Mouse (Mus musculus) liver, embryonic 12.5 days (tissue): ENCODE measurements at regions not wholly inside any gene's neighbourhood (a gene's known extent, or its start where the extent isn't known, plus 50 kb on each side); places are given as distances from the start of the nearest gene placed in this dataset.

ENCODE experiments used
- ATAC-seq: fragments of 200-750 bp; cut with Nextera tagmentation; 2 replicates; pipeline ENCODE4 v1.8.0; 2017; ENCODE audit warnings: moderate number of reproducible peaks, mild to moderate bottlenecking, moderate library complexity
- H3K27ac ChIP-seq: fragments of 300-500 bp; sonication (generic); 2 replicates; pipeline ENCODE4 v1.5.1; 2016; ENCODE audit warnings: mild to moderate bottlenecking
- H3K27me3 ChIP-seq: fragments of 300-500 bp; sonication (generic); replicated peaks from 2 replicates; pipeline ENCODE4 v1.6.1; 2016; ENCODE audit warnings: mild to moderate bottlenecking, moderate library complexity
- H3K36me3 ChIP-seq: fragments of 300-500 bp; sonication (generic); 2 replicates; pipeline ENCODE4 v1.6.1; 2016; ENCODE audit warnings: mild to moderate bottlenecking, moderate library complexity
- H3K4me1 ChIP-seq: fragments of 300-500 bp; sonication (generic); 2 replicates; pipeline ENCODE4 v1.6.1; 2016
- H3K4me2 ChIP-seq: fragments of 300-500 bp; sonication (generic); 2 replicates; pipeline ENCODE4 v1.6.1; 2016; ENCODE audit warnings: mild to moderate bottlenecking, moderate library complexity
- H3K4me3 ChIP-seq: fragments of 300-500 bp; sonication (generic); 2 replicates; pipeline ENCODE4 v1.5.1; 2016; ENCODE audit warnings: mild to moderate bottlenecking, moderate library complexity
- H3K9ac ChIP-seq: fragments of 300-500 bp; sonication (generic); 2 replicates; pipeline ENCODE4 v1.6.1; 2016; ENCODE audit warnings: mild to moderate bottlenecking, moderate library complexity
- H3K9me3 ChIP-seq: fragments of 300-500 bp; sonication (generic); replicated peaks from 2 replicates; pipeline ENCODE4 v1.6.1; 2016; ENCODE audit warnings: mild to moderate bottlenecking, moderate library complexity
- WGBS: fragments of 180-500 bp; shearing (Covaris S2); methylation state at CpG from one replicate; pipeline ENCODE4 v1.1.7; 2016; ENCODE audit not compliant: insufficient replicate concordance; 5-methylcytosine and 5-hydroxymethylcytosine counted together

DNA sequence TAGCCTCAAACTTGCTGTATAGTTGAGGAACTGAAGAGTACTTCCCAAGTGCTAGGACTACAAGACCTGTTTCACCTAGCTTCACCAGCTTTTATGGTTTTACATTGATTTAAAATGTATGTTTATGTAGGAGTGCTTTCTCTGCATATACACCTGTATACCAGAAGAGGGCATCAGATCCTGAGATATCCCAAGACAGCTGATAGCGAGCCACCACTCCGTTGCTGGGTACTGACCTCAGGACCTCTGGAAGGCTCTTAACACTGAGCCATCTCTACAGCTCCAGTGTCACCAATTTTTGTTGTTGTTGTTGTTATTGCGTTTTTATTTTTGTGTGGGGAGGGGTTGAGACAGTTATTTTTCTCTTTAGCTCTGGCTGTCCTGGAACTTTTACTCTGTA, 55.9 kb upstream of the Ddx3x start:
- no peaks in the 10 kb centered on the region for H3K9me3 ChIP-seq
- ATAC-seq = no peak
- H3K9ac ChIP-seq = no peak overlapping the region
- H3K4me1 ChIP-seq = peaks cover 3% of the 10 kb centered on the region; the same call in 1 of the 2 replicates
- H3K27me3 ChIP-seq = peaks cover 12% of the 10 kb centered on the region; the same call in 1 of the 2 replicates
- WGBS = 4% methylated on average over 3 of the region's 3 CpGs
- no peaks in the 10 kb centered on the region for H3K36me3 ChIP-seq
- H3K27ac ChIP-seq = no peak overlapping the region
- no peak overlapping the region for H3K4me2 ChIP-seq
- no peak overlapping the region for H3K4me3 ChIP-seq

DNA sequence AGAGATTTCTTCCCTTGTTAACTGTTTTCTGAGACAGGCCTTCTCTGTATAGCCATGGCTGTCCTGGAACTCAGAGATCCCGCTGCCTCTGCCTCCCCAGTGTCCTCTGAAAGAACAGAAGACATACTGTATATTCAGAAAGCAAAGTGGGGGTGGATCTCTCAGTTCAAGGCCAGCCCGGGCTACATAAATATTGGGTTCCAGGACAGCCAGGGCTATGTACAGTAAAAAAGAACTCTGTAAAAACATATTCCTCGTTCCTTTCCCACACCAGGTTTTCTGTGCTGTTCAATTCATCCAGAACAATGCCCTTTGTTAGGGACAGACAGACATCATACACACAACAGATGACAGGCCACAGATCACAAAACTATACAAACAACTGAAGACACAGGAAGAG, 54.3 kb upstream of the Ddx3x start:
- Histone ChIP-seq H3K9me3 (no peaks in the 10 kb centered on the region), H3K4me2 (no peak overlapping the region), H3K27me3 (peaks cover 12% of the 10 kb centered on the region; the same call in 1 of the 2 replicates), H3K27ac (no peak overlapping the region), H3K4me3 (no peak overlapping the region), H3K36me3 (no peaks in the 10 kb centered on the region), H3K9ac (no peak overlapping the region), H3K4me1 (peaks cover 11% of the 10 kb centered on the region; the same call in 1 of the 2 replicates)
- WGBS = 64% methylated on average over 3 of the region's 3 CpGs
- ATAC-seq = no peak

DNA sequence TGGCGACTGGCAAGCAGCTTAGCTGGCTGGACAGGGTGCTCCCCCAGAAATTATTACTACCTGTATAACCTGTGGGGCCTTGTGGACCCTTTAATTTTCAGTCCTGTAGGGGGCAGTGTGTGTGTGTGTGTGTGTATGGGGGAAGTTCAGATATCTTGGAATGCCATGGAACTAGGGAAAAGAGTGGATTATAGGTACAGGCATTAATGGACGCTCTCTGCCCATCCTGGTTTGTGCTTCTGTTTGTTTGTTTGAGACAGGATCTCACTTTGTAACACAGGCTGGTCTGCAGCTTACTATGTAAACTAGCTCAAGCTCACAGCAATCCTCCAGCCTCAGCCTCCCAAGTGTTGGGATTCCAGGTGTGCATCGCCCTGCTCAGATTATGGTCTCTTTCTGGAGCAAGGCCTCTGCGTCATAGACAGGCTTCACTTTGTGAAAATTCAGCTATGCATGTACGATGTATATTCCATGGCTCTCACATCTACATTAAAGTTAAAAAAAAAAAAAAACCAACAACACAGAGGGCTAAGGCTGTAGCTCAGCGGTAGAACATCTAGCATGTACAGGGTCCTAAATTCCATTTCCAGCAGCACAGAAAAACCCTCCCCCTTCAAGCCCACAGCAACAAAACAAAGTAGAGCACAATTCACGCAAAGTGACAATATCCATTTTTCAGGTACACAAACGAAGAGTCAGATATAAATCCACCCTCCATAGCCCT, 50.7 kb upstream of the Ddx3x start:
- H3K4me1 ChIP-seq = peaks cover 29% of the 10 kb centered on the region
- no peaks in the 10 kb centered on the region for H3K36me3 ChIP-seq
- no peak for ATAC-seq
- WGBS = 17% methylated on average over 8 of the region's 8 CpGs
- H3K4me3 ChIP-seq = peak overlapping the region; percentile 51
- no peaks in the 10 kb centered on the region for H3K9me3 ChIP-seq
- no peaks in the 10 kb centered on the region for H3K27me3 ChIP-seq
- H3K9ac ChIP-seq = peak overlapping the region; percentile 62
- peak overlapping the region; percentile 86 for H3K27ac ChIP-seq
- H3K4me2 ChIP-seq = peak overlapping the region; percentile 66

DNA sequence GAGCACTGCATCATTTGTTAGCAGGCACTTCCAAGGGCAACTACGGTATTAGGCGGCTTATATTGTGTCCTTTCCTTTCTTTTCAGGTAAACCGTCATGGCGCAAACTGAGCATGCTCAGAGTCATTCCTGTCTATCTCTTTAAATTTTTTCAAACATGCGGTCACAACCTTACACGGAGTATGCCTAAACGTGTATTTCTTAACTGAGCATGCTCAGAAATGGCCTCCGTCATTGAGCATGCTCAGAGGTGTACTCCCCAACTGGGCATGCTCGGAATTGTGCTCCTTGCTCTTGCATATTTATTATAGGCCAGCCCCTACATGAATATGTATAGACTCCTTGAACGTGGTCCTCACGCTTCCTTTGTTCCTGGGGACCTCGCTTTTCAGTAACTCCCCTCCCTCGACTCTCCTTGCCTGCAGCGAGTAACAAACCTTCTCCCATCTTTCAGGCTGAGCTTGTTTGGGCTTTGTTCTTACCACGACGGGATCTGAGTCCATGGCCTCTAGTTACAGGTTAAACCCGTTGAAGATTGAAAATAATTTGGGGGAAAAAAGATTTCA, 50.1 kb upstream of the Ddx3x start:
- H3K4me3 ChIP-seq = peak overlapping the region; percentile 51
- peak; percentile 97 for ATAC-seq
- H3K4me1 ChIP-seq = peaks cover 36% of the 10 kb centered on the region
- H3K27me3 ChIP-seq = no peaks in the 10 kb centered on the region
- H3K4me2 ChIP-seq = peak overlapping the region; percentile 66
- H3K36me3 ChIP-seq = no peaks in the 10 kb centered on the region
- H3K9me3 ChIP-seq = no peaks in the 10 kb centered on the region
- peak overlapping the region; percentile 62 for H3K9ac ChIP-seq
- WGBS = 3% methylated on average over 17 of the region's 17 CpGs
- H3K27ac ChIP-seq = peak overlapping the region; percentile 86
